Mouse (Mus musculus) monocyte, adult 2 months (primary cell): Measurements from ENCODE around the gene Gtf3c2.
"Not testable (repeated sequence)": the region's sequence is repeated elsewhere in the genome, so short reads cannot be mapped to it uniquely, and the experiment has no call there.

Experiments
- DNase-seq, 2 experiments: peaks; one replicate each; pipeline ENCODE4 v3.0.0; 2022; ENCODE audit warnings: low spot score in 2 of 2, low read depth in 1 of 2

Gene Gtf3c2

GRCm38 (mm10) chr5:31179766-31180630, at the start of gene Gtf3c2, which contains the start of gene Gm29609:
TSS of gene Gtf3c2 (minus strand) at chr5:31180144.
TSS of gene Gm29609 (minus strand) at chr5:31179911.
- peak; percentile 75 to 92 for DNase-seq

GRCm38 (mm10) chr5:31226641-31227040, 46.7 kb upstream of the Gtf3c2 start:
- no peak for DNase-seq

GRCm38 (mm10) chr5:31222696-31223095, 42.8 kb upstream of the Gtf3c2 start:
- no peak for DNase-seq

- DNase-seq: no peak
These were observed 41.5 kb upstream of the Gtf3c2 start for GRCm38 (mm10) chr5:31221304-31221945.

GRCm38 (mm10) chr5:31220448-31221303, 40.7 kb upstream of the Gtf3c2 start, which contains the start of gene Ppm1g:
TSS of gene Ppm1g (minus strand) at chr5:31220687.
- peak; percentile 90 to 99 for DNase-seq

DNA sequence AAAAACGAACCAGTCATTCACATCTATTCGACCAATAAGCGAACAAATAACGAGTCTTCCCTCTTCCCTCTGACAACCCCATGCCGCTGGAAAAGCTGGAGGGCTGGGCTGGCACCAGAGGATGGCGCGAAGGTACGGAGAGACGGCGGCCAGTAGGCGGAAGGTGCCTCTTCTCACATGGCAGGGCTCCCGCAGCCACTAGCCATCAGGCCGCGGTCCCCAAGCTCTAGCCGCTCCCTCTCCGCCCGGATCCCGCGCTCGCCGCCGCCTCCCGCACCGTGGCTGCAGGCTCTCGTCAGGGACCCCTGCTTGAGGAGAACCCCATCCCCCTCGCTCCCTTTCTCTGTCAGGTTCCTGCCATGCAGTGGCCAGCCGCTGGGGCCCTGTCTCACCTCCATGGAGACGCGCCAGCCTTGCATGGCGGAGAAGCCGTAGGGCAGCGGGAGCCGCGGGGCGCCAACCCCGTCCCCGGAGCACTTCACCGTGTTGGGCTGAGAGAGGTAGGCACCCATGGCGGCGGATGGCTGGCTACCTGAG, 40.0 kb upstream of the Gtf3c2 start:
- DNase-seq: peak in 1 of 2 experiments; percentile 35

GRCm38 (mm10) chr5:31219474-31219873, 39.5 kb upstream of the Gtf3c2 start:
- no peak for DNase-seq

GRCm38 (mm10) chr5:31219070-31219469, 39.1 kb upstream of the Gtf3c2 start:
- no peak for DNase-seq

GRCm38 (mm10) chr5:31218294-31218693, 38.4 kb upstream of the Gtf3c2 start:
- DNase-seq: no peak

DNA sequence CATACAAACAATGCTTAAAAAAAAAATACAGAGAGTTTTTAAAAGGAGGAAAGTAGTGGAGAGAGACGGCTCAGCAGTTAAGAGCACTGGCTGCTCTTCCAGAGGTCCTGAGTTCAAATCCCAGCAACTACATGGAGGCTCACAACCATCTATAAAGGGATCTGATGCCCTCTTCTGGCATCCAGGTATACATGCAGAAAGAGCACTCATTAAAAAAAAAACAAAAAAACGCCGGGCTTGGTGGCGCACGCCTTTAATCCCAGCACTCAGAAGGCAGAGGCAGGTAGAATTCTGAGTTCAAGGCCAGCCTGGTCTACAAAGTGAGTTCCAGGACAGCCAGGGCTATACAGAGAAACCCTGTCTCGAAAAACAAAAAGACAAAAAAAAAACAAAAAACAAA, 36.6 kb upstream of the Gtf3c2 start:
- not testable (repeated sequence) for DNase-seq

DNA sequence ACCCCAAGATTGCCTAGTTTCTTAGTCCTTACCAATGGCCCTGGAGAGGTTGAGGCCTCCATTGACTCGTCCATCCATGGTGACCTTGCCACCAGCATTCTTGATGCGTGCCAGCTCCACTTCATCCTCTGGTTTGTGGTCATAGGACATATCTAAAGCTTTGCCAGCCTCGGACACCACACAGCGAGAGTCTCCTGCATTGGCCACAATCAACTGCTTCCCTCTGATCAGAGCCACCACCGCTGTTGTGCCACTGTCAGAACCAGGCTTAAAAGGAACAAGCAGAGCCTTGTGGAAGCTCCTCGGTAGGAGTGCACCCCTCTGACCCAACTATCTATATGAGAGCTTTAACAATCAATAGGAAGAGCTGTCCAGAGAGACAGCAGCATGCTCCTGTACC, 24.5 kb upstream of the Gtf3c2 start:
- no peak for DNase-seq

DNA sequence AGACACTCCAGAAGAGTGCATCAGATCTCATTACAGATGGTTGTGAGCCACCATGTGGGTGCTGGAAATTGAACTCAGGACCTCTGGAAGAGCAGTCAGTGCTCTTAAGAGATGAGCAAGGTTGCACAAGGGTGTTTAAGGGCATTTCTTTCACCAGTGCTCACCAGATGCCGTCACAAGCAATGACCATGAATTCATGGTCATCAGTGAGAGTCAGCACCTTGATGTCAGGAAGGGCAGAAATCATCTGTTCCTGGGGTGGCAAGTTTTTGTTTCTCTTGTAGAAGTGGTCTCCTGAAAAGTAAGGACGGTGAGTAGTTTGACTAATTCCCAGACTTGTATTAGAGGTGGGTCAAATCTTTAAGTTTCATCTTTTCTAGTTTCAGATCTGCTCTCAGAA, 23.9 kb upstream of the Gtf3c2 start:
- DNase-seq: no peak

GRCm38 (mm10) chr5:31202933-31203332, 23.0 kb upstream of the Gtf3c2 start:
- DNase-seq: no peak

DNA sequence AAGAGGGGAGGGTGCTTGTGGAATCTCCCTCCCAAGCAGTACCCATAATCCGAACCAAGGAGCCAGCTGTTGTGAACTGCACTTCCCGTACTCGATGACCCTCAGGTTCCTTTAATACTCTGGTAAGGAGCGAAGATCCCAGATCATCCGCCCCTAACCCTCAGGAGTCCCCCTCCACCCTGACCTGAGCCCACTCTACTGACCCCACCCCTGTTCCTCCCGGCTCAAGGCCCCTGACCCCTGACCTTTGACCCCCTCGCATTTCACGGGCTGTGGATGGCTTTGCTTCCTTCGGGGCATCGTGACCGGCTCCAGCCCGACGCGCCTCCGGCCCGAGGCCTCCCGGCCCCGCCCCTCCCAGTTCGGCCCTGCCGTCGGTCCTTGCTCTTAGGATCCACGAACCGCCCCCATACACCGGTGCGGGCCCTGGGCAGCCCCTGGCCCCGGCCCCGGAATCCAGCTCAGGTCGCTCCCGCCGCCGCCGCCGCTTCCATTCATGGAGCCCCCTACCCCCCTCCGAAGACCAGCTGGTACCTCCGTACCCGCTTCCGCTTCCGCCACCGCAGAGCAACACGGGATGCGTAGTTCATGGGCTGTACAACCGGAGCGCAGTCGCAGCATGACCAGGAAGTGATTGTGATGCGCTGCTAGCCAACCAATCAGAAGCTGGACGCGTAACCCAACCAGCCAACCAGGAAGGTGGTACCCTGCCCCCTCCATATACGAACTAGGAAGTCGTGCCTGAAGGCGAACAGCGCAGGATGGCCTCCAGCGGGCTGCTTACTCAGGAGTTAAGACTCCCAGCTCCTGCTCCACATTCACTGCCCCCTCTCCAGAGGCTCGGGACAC, 22.0 kb upstream of the Gtf3c2 start, which contains the start of gene Zfp513:
Gene Zfp513 (minus strand): TSS at position 562 of the 849 bp plus-strand sequence.
- DNase-seq: peak; percentile 88 to 95

DNA sequence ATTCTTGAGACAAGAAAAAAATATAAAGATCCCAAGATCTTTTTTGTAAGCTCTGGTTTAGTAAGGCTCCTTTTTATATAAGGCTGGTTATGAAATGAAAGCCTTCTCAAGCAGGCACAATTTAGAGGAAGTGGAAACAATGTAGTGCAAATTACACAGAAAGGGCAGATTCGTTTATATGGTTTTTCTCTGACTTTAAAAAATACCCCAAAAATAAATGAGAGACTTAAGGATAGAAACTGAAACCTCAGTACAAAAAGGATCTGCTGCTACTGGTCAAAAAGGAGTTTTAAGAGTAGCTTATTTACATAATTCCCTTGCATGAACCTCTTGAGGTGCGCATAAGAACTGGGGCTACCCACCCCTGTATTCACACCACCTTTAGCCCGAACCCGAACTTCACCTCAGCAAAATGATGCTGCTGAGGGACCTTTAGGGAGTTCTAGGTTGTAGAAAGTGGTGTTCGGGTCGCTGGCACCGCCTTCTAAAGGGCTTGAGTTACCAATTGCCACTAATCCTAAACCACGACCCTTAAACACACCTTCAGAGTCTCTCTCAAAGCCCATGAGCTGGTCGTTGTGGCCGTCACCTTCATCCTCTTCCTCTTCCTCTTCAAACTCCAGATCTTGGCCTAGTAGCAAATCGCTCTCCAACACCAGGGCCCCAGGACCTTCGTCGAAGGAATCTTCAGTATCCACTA, 21.2 kb upstream of the Gtf3c2 start:
- DNase-seq: no peak

- DNase-seq: no peak
These were observed 20.4 kb upstream of the Gtf3c2 start for GRCm38 (mm10) chr5:31200327-31200768.

- no peak for DNase-seq
These were observed 19.9 kb upstream of the Gtf3c2 start for GRCm38 (mm10) chr5:31199893-31200292.

DNA sequence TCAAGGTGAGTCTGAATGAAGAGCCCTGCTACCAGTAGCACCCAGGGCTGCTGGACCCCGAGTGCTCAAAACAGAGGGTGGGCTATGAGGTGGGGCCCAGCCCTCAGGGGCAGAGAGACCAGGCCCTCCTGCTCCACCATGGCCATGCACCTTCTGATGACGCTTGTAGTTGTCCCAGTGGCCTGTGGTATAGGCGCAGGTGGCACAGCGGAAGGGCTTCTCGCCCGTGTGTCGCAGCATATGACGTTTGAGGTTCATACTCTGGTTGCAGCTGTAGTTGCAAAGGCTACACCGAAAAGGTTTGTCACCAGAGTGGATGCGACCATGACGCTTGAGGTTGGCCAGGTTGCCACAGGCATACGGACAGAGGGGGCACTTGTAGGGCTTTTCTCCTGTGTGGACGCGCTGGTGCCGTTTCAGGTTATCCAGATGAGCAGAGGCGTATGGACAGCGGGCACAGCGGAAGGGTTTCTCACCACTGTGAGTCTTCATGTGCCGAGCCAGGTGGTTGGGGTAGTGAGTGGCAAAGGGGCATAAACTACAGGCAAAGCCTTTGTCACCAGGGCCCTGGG, 19.5 kb upstream of the Gtf3c2 start:
- no peak for DNase-seq
